Mouse (Mus musculus) gastrocnemius, adult 2 months (tissue): ENCODE data around the gene Col23a1. TPM values are rescaled to one million over a fixed set of nuclear protein-coding genes. Genes with fewer than 3 reads are reported as not detected.

Experiments
- DNase-seq: peaks from one replicate; pipeline ENCODE4 v3.0.0; 2022
- H3K27ac ChIP-seq: fragments of 200-600 bp; 2 replicates; pipeline ENCODE4 v1.8.1; 2022; ENCODE audit warnings: mild to moderate bottlenecking
- H3K4me3 ChIP-seq: fragments of 200-600 bp; 2 replicates; pipeline ENCODE4 v1.8.1; 2022; ENCODE audit warnings: mild to moderate bottlenecking, moderate library complexity
- CTCF ChIP-seq: fragments of 200-600 bp; IDR thresholded peaks from 2 replicates; pipeline ENCODE4 v1.8.1; 2022; ENCODE audit warnings: antibody characterized with exemption, mild to moderate bottlenecking, moderate library complexity
- intact Hi-C: fragments of 180-260 bp; cut with DNase I; formaldehyde crosslinking; loops from one replicate; pipeline ENCODE4 v1.15.1; 2025
- total RNA-seq, 2 experiments: library from RNA; stranded (reverse); gene quantifications; 2 replicates each; pipeline ENCODE4 v1.2.3; 2021

Gene Col23a1
- total RNA-seq, 2 experiments from 2014 or later: 1.1 to 1.8 TPM

- TF ChIP-seq CTCF: no peak
- DNase-seq: no peak
- no peak overlapping the region for H3K27ac ChIP-seq
- intact Hi-C loops: no loop called here
- no peak overlapping the region for H3K4me3 ChIP-seq
Observed at GRCm38 (mm10) chr11:51367334-51367733, 77.6 kb downstream of the Col23a1 start.

- intact Hi-C loops: no loop called here
- H3K4me3 ChIP-seq: no peak overlapping the region
- H3K27ac ChIP-seq: no peak overlapping the region
- DNase-seq: no peak
- no peak for TF ChIP-seq CTCF
Observed at GRCm38 (mm10) chr11:51370273-51370672, 80.6 kb downstream of the Col23a1 start.

GRCm38 (mm10) chr11:51371321-51371720 lies 81.6 kb downstream of the Col23a1 start:
- Histone ChIP-seq H3K4me3 (no peak overlapping the region), H3K27ac (no peak overlapping the region)
- no peak for TF ChIP-seq CTCF
- no peak for DNase-seq
- intact Hi-C loops: no loop called here

- Histone ChIP-seq H3K27ac (no peak overlapping the region), H3K4me3 (no peak overlapping the region)
- no peak for TF ChIP-seq CTCF
- DNase-seq: no peak
- intact Hi-C loops: no loop called here
Observed at GRCm38 (mm10) chr11:51371926-51372325, 82.2 kb downstream of the Col23a1 start.

- intact Hi-C loops: no loop called here
- H3K4me3 ChIP-seq: no peak overlapping the region
- DNase-seq: no peak
- no peak overlapping the region for H3K27ac ChIP-seq
- peak; percentile 7; the same call in 1 of the 2 replicates for TF ChIP-seq CTCF
Observed at GRCm38 (mm10) chr11:51377199-51377598, 87.5 kb downstream of the Col23a1 start.

GRCm38 (mm10) chr11:51388892-51389340 lies 99.2 kb downstream of the Col23a1 start:
- DNase-seq: no peak
- TF ChIP-seq CTCF: no peak
- H3K4me3 ChIP-seq: no peak overlapping the region
- H3K27ac ChIP-seq: no peak overlapping the region
- intact Hi-C loops: no loop called here

- TF ChIP-seq CTCF: no peak
- intact Hi-C loops: no loop called here
- Histone ChIP-seq H3K27ac (0 out of 2 replicates have a peak overlapping the region, but pooled peaks have one; percentile 31), H3K4me3 (peak overlapping the region; percentile 64)
- peak; percentile 39 for DNase-seq
Observed at GRCm38 (mm10) chr11:51389763-51390162, 100.0 kb downstream of the Col23a1 start.

- no peak for DNase-seq
- peak overlapping the region; percentile 64 for H3K4me3 ChIP-seq
- H3K27ac ChIP-seq: no peak overlapping the region
- no peak for TF ChIP-seq CTCF
- intact Hi-C loops: no loop called here
Observed at GRCm38 (mm10) chr11:51390521-51390920, 100.8 kb downstream of the Col23a1 start.

- H3K27ac ChIP-seq: no peak overlapping the region
- no peak for TF ChIP-seq CTCF
- peak; percentile 43 for DNase-seq
- intact Hi-C loops: no loop called here
- H3K4me3 ChIP-seq: no peak overlapping the region
Observed at GRCm38 (mm10) chr11:51391548-51391947, 101.8 kb downstream of the Col23a1 start.

GRCm38 (mm10) chr11:51394301-51394865 lies 104.7 kb downstream of the Col23a1 start:
- no peak for DNase-seq
- Histone ChIP-seq H3K27ac (no peak overlapping the region), H3K4me3 (0 out of 2 replicates have a peak overlapping the region, but pooled peaks have one; percentile 13)
- TF ChIP-seq CTCF: no peak
- intact Hi-C loops: no loop called here

- DNase-seq: no peak
- intact Hi-C loops: no loop called here
- TF ChIP-seq CTCF: no peak
Observed at GRCm38 (mm10) chr11:51396451-51396850, 106.7 kb downstream of the Col23a1 start.

GRCm38 (mm10) chr11:51398084-51398483 lies 108.4 kb downstream of the Col23a1 start:
- no peak for DNase-seq
- no peak for TF ChIP-seq CTCF
- intact Hi-C loops: no loop called here
- no peak overlapping the region for H3K27ac ChIP-seq
- H3K4me3 ChIP-seq: no peak overlapping the region

More at GRCm38 (mm10) chr11:51396451-51396850, 106.7 kb downstream of the Col23a1 start:
- no peak overlapping the region for H3K27ac ChIP-seq
- H3K4me3 ChIP-seq: no peak overlapping the region

- no peak for DNase-seq
- intact Hi-C loops: no loop called here
- Histone ChIP-seq H3K4me3 (no peak overlapping the region), H3K27ac (no peak overlapping the region)
- TF ChIP-seq CTCF: no peak
Observed at GRCm38 (mm10) chr11:51400356-51400755, 110.6 kb downstream of the Col23a1 start.

- no peak overlapping the region for H3K27ac ChIP-seq
- no peak overlapping the region for H3K4me3 ChIP-seq
- TF ChIP-seq CTCF: no peak
- intact Hi-C loops: no loop called here
- DNase-seq: no peak
Observed at GRCm38 (mm10) chr11:51401481-51402128, 111.9 kb downstream of the Col23a1 start.
